Mouse (Mus musculus): Measurements from ENCODE around the gene Uimc1.

DNA sequence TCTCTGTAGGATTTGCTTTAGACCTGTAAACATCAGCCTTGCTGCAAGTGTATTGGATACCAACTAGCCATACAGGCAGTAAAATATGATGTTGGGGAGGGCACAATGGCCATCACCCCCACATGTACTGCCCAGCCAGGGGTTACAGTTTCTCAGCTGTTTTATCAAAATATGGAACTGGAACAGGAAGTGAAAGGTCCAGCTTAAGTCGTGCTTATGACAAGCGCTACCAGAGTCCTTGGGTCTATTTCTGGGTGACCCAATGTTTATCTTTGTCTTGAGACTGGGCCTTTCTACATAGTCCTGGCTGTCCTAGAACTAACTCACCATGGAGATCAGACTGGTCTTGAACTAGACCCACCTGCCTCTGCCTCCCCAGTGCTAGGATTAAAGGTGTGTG is 75.9 kb downstream of the Uimc1 start:
- no peak for TF ChIP-seq CEBPB (IDR thresholded peaks at IDR 0.05; ENCODE audit: insufficient read depth, poor library complexity, severe bottlenecking)
- TF ChIP-seq USF1 (IDR thresholded peaks at IDR 0.05; ENCODE audit: low read depth): no peak
- no peak for TF ChIP-seq POLR2A (IDR thresholded peaks at IDR 0.05; ENCODE audit: insufficient read length, low read depth)
- no peak for TF ChIP-seq MAX (IDR thresholded peaks at IDR 0.05; ENCODE audit: low read depth)
- no peak for TF ChIP-seq POLR2AphosphoS2 (IDR thresholded peaks at IDR 0.05; ENCODE audit: insufficient read length, low read depth)
- TF ChIP-seq MYOD1 (IDR thresholded peaks at IDR 0.05; ENCODE audit: control insufficient read depth in 1 of 3, insufficient read length in 2 of 3, low read depth in 2 of 3): no peak
- TF ChIP-seq TCF12 (IDR thresholded peaks at IDR 0.05; ENCODE audit: insufficient read depth, poor library complexity, severe bottlenecking): no peak
- TF ChIP-seq E2F4 (IDR thresholded peaks at IDR 0.05; ENCODE audit: insufficient read depth): no peak
- no peak for TF ChIP-seq TCF3 (IDR thresholded peaks at IDR 0.05; ENCODE audit: insufficient read length, low read depth)
- no peak for TF ChIP-seq SRF (IDR thresholded peaks at IDR 0.05; ENCODE audit: control insufficient read depth, insufficient read length, low read depth)
- no peak for TF ChIP-seq MYOG (IDR thresholded peaks at IDR 0.05; ENCODE audit: control insufficient read depth in 1 of 3, insufficient read depth in 1 of 3, insufficient read length in 2 of 3, low read depth in 2 of 3)
- TF ChIP-seq REST (IDR thresholded peaks at IDR 0.05; ENCODE audit: insufficient read depth, insufficient read length): no peak
